Mouse (Mus musculus) liver, embryonic 14.5 days (tissue): Measurements from ENCODE around the gene Src.

Experiments
- CTCF ChIP-seq: IDR thresholded peaks from 2 replicates; pipeline ENCODE4 v1.5.1; 2016; ENCODE audit warnings: antibody characterized with exemption, low read depth, control low read depth
- EP300 ChIP-seq: IDR thresholded peaks from 2 replicates; pipeline ENCODE4 v1.6.1; 2016; ENCODE audit warnings: antibody characterized with exemption, low read depth

GRCm38 (mm10) chr2:157468130-157468796, 50.0 kb downstream of the Src start:
- TF ChIP-seq CTCF, result peak; percentile 74
- TF ChIP-seq EP300, result no peak
